Mouse (Mus musculus) limb, embryonic 13.5 days (tissue): Measurements from ENCODE around the gene Cep85l. TPM values are rescaled to one million over a fixed set of nuclear protein-coding genes. Genes with fewer than 3 reads are reported as not detected.

Source experiments
- ATAC-seq: fragments of 200-750 bp; cut with Nextera tagmentation; 2 replicates; pipeline ENCODE4 v1.8.0; 2017; ENCODE audit warnings: low read depth, moderate number of reproducible peaks, moderate TSS enrichment; ENCODE audit not compliant: low FRiP score
- H3K27ac ChIP-seq: fragments of 300-500 bp; sonication (generic); 2 replicates; pipeline ENCODE4 v1.5.1; 2015; ENCODE audit warnings: inconsistent platforms, mild to moderate bottlenecking, moderate library complexity
- H3K27me3 ChIP-seq: fragments of 300-500 bp; sonication (generic); 2 replicates; pipeline ENCODE4 v1.6.1; 2015; ENCODE audit warnings: mild to moderate bottlenecking, inconsistent platforms
- H3K36me3 ChIP-seq: fragments of 300-500 bp; sonication (generic); 2 replicates; pipeline ENCODE4 v1.6.1; 2015; ENCODE audit warnings: inconsistent platforms, mild to moderate bottlenecking, moderate library complexity
- H3K4me1 ChIP-seq: fragments of 300-500 bp; sonication (generic); 2 replicates; pipeline ENCODE4 v1.6.1; 2015; ENCODE audit warnings: inconsistent platforms
- H3K4me2 ChIP-seq: fragments of 300-500 bp; sonication (generic); replicated peaks from 2 replicates; pipeline ENCODE4 v1.6.1; 2015; ENCODE audit warnings: inconsistent platforms, mild to moderate bottlenecking, moderate library complexity
- H3K4me3 ChIP-seq: fragments of 300-500 bp; sonication (generic); 2 replicates; pipeline ENCODE4 v1.5.1; 2015; ENCODE audit warnings: moderate library complexity, mild to moderate bottlenecking, inconsistent platforms
- H3K9ac ChIP-seq: fragments of 300-500 bp; sonication (generic); 2 replicates; pipeline ENCODE4 v1.6.1; 2015; ENCODE audit warnings: mild to moderate bottlenecking, inconsistent platforms
- H3K9me3 ChIP-seq: fragments of 300-500 bp; sonication (generic); 2 replicates; pipeline ENCODE4 v1.6.1; 2016; ENCODE audit warnings: inconsistent platforms
- WGBS: fragments of 180-500 bp; shearing (Covaris S2); methylation state at CpG from one replicate; pipeline ENCODE4 v1.1.7; 2015; 5-methylcytosine and 5-hydroxymethylcytosine counted together
- polyA plus RNA-seq: library from polyadenylated mRNA; unstranded; fragments of >200 nt; fragmentation: Nextera tagmentation; extraction: Ambion mirVana; gene quantifications from 2 replicates; pipeline ENCODE4 v1.2.1, GENCODE M21; 2015

Cep85l gene
- polyA plus RNA-seq, 1 experiment from 2014 or later = 8.5 TPM

DNA sequence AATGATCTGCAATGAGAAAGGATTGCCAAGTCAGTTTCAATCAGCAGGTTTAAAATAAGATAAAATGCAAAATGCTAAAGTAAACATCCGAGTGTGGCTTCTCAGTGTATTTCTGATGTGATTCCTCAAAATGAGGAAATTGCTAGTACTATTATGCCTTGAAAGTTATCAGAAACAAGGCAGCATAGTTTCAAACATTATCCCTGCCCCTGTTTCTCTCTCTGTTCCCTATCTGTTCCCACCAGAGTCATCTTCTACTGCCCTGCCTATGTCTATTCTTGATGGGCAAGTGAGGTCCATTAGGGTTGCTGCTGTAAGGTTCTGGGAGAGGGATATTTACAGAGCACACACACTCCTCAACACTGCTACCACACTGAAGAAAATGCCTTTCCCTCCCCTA, 30.5 kb downstream of the Cep85l start:
- H3K36me3 ChIP-seq = peaks cover 12% of the 10 kb centered on the region
- no peak overlapping the region for H3K27ac ChIP-seq
- no peak overlapping the region for H3K4me3 ChIP-seq
- no peaks in the 10 kb centered on the region for H3K27me3 ChIP-seq
- 97% methylated on average over 1 of the region's 1 CpGs for WGBS
- ATAC-seq = no peak
- H3K4me1 ChIP-seq = peaks cover 15% of the 10 kb centered on the region
- no peak overlapping the region for H3K9ac ChIP-seq
- no peak overlapping the region for H3K4me2 ChIP-seq
- H3K9me3 ChIP-seq = no peaks in the 10 kb centered on the region

DNA sequence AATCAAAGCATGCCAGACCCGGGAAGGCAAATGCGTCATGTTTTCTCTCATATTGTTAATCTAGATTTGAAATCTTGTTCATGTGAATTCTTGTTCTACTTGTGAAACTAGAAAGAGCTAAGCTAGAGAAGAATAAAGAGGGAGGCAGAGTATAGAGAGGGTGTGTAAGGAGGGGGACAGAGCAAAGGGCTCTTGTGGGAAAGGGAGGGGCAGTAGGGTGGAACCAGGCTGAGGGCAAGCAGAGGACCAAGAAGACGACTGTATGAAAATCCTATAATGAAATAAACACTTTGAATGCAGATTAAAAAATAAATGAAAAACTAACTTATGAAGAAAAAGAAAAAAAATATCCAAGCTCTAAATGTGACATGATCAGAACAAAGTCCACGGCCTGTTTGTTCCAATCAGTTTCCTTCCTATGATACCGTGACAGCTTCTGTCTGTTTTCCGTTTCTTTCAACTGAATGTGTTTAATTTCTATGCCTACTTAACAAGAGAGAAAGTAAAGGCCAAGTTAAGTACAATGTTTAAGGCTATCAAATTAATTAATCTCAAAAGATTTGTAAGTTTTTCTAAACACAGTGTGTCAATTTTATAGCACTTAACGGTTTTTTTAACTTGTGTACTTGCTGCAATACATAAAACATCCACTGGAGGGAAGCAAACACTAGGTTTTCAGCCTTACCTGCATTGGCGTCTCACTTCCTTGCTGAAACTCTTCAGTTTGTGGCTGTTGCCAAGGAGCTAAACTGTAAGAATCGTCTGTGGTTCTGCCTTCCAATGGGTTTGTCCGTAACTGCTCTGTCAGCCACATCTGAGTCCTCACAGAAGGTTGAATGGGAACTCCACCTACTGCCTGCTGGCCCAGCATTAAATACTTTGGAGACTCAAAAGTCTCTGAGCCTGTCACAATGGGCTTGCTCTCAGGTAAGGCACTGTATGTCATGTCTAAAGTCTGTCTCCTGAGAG, 31.7 kb downstream of the Cep85l start:
- WGBS = 53% methylated on average over 10 of the region's 10 CpGs
- Histone ChIP-seq H3K9me3 (no peaks in the 10 kb centered on the region), H3K4me2 (no peak overlapping the region), H3K27ac (no peak overlapping the region), H3K4me1 (peaks cover 22% of the 10 kb centered on the region), H3K4me3 (no peak overlapping the region), H3K36me3 (peaks cover 12% of the 10 kb centered on the region), H3K9ac (no peak overlapping the region), H3K27me3 (no peaks in the 10 kb centered on the region)
- no peak for ATAC-seq

DNA sequence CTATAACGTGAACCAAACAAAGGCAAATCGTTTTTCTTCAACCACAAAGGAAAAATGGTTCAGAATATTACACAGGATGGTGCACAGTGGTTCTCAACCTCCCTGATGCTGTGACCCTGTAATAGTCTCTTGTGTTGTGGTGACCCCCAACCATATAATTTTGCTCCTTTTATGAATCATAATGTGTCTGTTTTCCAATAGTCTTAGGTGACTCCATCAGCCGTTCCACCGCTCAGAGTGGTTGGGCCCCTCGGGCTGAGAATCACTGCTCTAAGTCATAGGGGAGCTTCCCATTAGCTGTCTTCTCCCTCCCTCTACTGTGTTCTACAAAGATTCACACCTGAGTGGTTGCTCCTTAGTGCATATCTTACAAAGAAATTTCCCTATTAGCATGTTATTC, 32.8 kb downstream of the Cep85l start:
- H3K36me3 ChIP-seq = peaks cover 12% of the 10 kb centered on the region
- WGBS = 84% methylated on average over 5 of the region's 5 CpGs
- H3K4me2 ChIP-seq = no peak overlapping the region
- H3K27me3 ChIP-seq = no peaks in the 10 kb centered on the region
- no peak overlapping the region for H3K27ac ChIP-seq
- no peak overlapping the region for H3K4me3 ChIP-seq
- no peak overlapping the region for H3K9ac ChIP-seq
- H3K9me3 ChIP-seq = no peaks in the 10 kb centered on the region
- peaks cover 22% of the 10 kb centered on the region for H3K4me1 ChIP-seq
- ATAC-seq = no peak

DNA sequence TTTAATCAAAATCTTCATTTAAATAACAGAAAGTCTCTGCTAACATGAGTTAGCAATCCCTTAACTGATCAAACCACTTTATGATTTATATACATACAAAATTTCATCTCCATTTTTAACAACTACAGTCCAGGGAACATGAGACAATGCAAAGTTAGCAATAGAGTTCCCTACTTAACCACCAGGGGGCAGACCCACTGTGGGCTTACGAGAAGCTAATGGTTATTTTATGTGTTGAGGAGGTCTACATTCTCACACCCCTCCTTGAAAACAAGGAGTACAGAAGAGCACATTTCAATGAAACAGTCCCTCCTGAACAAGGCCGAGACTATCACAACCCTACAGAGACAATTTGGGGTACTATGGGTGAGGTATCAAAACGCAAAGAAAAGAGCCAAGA, 33.2 kb downstream of the Cep85l start:
- no peak overlapping the region for H3K9ac ChIP-seq
- no peak for ATAC-seq
- H3K4me1 ChIP-seq = peaks cover 20% of the 10 kb centered on the region
- no peak overlapping the region for H3K4me3 ChIP-seq
- H3K4me2 ChIP-seq = no peak overlapping the region
- H3K36me3 ChIP-seq = peaks cover 12% of the 10 kb centered on the region
- no peaks in the 10 kb centered on the region for H3K9me3 ChIP-seq
- H3K27ac ChIP-seq = no peak overlapping the region
- WGBS = 51% methylated on average over 3 of the region's 3 CpGs
- H3K27me3 ChIP-seq = no peaks in the 10 kb centered on the region

DNA sequence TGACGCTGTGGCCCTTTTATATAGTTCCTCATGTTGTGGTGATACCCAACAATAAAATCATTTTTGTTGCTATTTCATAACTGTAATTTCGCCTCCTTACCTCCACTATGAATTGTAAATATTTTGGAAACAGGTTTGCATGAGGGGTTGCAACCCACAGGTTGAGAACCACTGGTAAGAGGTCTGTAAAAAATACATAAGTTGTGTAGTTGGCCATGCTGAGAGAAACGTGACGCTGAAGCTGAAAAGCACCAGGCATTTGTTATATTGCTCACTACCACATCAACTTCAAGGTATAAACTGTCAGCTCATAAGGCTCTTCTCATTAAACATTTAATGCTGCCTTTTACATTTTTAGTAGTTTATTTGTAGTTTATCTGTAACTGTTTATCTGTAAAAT, 34.2 kb downstream of the Cep85l start:
- WGBS = 75% methylated on average over 4 of the region's 4 CpGs
- H3K27ac ChIP-seq = no peak overlapping the region
- H3K9me3 ChIP-seq = no peaks in the 10 kb centered on the region
- peaks cover 12% of the 10 kb centered on the region for H3K36me3 ChIP-seq
- no peak overlapping the region for H3K4me3 ChIP-seq
- ATAC-seq = no peak
- no peak overlapping the region for H3K9ac ChIP-seq
- H3K27me3 ChIP-seq = no peaks in the 10 kb centered on the region
- no peak overlapping the region for H3K4me2 ChIP-seq
- peaks cover 13% of the 10 kb centered on the region for H3K4me1 ChIP-seq

DNA sequence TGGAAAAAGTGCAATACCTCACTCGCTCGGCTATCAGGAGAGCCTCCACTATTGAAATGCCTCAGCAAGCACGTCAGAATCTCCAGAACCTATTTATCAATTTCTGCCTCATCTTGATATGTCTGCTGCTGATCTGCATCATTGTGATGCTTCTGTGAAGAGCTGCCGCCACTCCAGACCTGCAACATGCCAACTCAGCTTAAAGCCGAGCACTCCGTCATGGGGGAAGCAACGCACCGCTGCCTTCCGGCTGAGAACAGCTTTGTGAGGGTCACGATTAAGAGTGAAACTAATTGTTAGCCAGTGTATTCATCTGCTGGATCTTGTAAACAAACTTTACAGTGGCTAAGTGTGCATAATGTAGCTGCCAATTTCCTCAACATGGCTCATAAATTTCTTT, 35.9 kb downstream of the Cep85l start:
- Histone ChIP-seq H3K4me2 (no peak overlapping the region), H3K27me3 (no peaks in the 10 kb centered on the region), H3K9me3 (no peaks in the 10 kb centered on the region), H3K36me3 (peaks cover 5% of the 10 kb centered on the region; the same call in 1 of the 2 replicates), H3K9ac (no peak overlapping the region), H3K27ac (no peak overlapping the region), H3K4me3 (no peak overlapping the region), H3K4me1 (peaks cover 7% of the 10 kb centered on the region)
- ATAC-seq = no peak
- WGBS = 79% methylated on average over 10 of the region's 10 CpGs

DNA sequence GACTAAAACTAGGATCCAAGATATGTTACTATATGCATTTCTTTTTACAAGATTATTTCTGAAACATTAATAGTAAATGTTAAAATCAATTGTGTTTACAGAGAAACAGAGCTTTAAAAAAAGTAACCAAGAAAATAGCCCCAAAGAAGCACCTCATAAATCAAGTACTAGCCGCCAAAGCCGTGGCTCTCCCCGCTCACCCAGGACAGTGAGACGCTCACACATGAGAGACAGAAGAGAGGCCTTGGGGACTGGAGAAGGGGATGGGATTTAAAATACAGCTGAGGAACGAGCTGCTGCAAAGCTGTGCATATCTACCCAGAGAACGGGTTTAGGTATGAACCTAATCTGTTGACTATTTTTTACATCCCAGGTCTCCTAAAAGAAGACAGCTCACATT, 36.4 kb downstream of the Cep85l start:
- Histone ChIP-seq H3K27me3 (no peaks in the 10 kb centered on the region), H3K4me1 (peaks cover 7% of the 10 kb centered on the region; the same call in 1 of the 2 replicates), H3K27ac (no peak overlapping the region), H3K4me3 (no peak overlapping the region), H3K9me3 (no peaks in the 10 kb centered on the region), H3K36me3 (peaks cover 4% of the 10 kb centered on the region; the same call in 1 of the 2 replicates), H3K4me2 (no peak overlapping the region), H3K9ac (no peak overlapping the region)
- WGBS = 43% methylated on average over 6 of the region's 6 CpGs
- ATAC-seq = no peak

DNA sequence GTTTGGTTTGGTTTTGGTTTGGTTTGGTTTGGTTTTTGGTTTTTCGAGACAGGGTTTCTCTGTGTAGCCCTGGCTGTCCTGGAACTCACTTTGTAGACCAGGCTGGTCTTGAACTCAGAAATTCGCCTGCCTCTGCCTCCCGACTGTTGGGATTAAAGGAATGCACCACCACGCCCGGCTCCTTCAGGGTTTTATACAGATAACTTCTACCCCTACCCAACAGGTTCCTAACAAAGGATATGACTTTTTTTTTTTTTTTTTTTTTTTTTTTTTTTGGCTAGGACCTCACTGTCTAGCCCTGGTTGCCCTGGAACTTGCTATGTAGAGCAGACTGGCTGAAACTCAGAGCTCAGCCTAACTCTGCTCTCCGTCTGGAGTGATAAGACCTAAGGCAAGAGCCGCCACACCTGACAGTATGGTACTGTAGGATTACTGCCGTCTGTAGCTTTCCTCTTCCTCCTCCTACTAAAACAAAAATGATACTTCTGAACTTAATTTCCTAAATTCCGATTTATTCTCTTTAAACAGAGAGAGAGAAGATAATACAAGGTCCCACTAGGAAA, 37.5 kb downstream of the Cep85l start:
- ATAC-seq = no peak
- WGBS = 88% methylated on average over 9 of the region's 9 CpGs

DNA sequence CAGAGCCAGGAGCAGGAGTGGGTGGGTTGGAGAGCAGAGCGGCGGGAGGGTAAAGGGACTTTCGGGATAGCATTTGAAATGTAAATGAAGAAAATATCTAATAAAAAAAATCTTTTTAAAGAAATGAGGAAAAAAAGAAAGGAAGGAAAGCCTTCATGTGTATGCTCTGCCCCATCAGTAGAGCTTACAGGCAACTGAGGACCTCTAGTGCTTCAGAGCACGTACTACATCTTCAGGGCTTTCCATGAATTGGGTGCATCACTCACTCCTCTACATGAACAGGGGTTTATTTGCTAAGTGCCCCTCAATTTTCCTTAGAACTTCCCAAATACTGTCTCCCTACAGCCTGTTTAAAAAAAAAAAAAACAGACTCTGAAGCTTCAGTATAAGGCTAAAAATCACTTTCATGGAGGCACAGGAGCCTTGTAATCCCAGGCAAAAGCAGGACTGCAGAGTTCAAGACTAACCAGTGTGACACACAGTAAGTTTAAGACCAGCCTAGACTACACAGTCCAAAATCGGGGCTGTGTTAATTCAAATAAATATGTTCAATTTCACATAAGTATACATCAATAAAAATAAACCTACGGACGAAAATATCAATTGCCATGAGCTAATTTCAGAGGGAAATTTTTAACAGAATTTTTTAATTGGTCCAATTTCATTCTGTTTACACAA, 38.3 kb downstream of the Cep85l start:
- no peak overlapping the region for H3K4me2 ChIP-seq
- H3K9me3 ChIP-seq = no peaks in the 10 kb centered on the region
- no peaks in the 10 kb centered on the region for H3K36me3 ChIP-seq
- no peak overlapping the region for H3K9ac ChIP-seq
- 72% methylated on average over 7 of the region's 7 CpGs for WGBS
- H3K4me1 ChIP-seq = peaks cover 10% of the 10 kb centered on the region; the same call in 1 of the 2 replicates
- no peaks in the 10 kb centered on the region for H3K27me3 ChIP-seq
- ATAC-seq = no peak
- H3K27ac ChIP-seq = no peak overlapping the region
- no peak overlapping the region for H3K4me3 ChIP-seq

More for the DNA sequence above, 37.5 kb downstream of the Cep85l start:
- Histone ChIP-seq H3K4me2 (no peak overlapping the region), H3K4me1 (peaks cover 7% of the 10 kb centered on the region; the same call in 1 of the 2 replicates), H3K4me3 (no peak overlapping the region), H3K27ac (no peak overlapping the region), H3K27me3 (no peaks in the 10 kb centered on the region), H3K36me3 (no peaks in the 10 kb centered on the region), H3K9ac (no peak overlapping the region), H3K9me3 (no peaks in the 10 kb centered on the region)

DNA sequence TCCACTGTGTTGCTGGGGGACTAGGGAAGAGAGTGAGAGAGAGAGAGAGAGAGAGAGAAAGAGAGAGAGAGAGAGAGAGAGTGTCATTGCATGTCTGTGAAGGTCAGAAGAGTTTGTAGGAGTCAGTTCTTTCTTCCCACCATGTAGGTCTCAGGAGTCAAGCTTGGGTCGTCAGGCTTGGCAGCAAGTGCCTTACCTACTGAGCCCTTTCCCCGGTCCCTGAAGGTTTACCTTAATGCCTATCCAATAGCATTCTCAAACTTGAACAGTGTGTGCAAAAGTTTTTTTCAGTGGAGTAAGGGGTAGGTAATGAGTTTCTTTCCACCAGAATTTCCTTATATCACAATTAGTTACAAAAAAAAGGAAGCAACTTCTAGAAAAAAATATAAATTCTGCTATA, 40.7 kb downstream of the Cep85l start:
- H3K36me3 ChIP-seq = no peaks in the 10 kb centered on the region
- no peak for ATAC-seq
- no peak overlapping the region for H3K27ac ChIP-seq
- H3K27me3 ChIP-seq = no peaks in the 10 kb centered on the region
- H3K9me3 ChIP-seq = no peaks in the 10 kb centered on the region
- no peak overlapping the region for H3K9ac ChIP-seq
- no peak overlapping the region for H3K4me3 ChIP-seq
- no peak overlapping the region for H3K4me2 ChIP-seq
- 75% methylated on average over 2 of the region's 2 CpGs for WGBS
- peaks cover 10% of the 10 kb centered on the region; the same call in 1 of the 2 replicates for H3K4me1 ChIP-seq

DNA sequence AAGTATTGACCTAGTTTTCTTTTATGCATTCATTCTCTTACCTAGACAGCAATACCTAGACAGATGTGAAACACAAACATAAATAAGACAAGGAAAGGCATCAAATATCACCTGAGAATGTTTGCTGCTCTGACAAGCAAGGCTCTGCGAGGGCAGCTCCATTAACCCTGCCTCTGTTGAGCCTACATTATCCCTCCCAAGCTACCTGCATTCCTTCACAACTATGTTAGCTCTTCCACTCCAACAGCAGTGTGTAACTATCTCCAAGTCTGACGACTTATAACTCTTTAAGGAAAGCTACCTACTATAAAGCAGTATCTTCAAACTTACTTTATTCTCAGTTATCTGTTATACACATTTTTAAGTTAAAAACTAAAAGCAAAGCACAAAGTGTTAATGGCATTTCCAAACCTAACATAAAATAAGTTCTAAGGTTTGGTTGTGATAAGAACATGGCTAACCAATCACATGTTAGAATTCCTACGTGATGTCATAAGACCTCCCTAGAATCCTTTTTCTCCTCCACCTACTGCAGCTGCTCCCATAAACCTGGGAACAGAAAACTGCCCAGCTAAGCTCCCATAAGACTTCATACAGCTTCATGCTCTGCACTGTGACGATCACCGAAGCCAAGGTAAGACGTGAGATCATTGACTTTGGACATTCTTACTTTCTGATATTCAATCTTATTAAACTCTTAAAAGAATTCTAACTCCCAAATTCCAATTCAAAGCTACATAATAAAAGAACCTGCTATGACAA, 42.4 kb downstream of the Cep85l start, which contains the start of gene Pln:
Pln (plus strand) TSS at position 506 of the 762 bp plus-strand sequence.
- H3K36me3 ChIP-seq = no peaks in the 10 kb centered on the region
- no peak for ATAC-seq
- H3K9ac ChIP-seq = no peak within 1 kb of the TSS
- H3K27me3 ChIP-seq = no peaks in the 10 kb centered on the region
- H3K27ac ChIP-seq = no peak within 1 kb of the TSS
- no peaks in the 10 kb centered on the region for H3K9me3 ChIP-seq
- no peak within 1 kb of the TSS for H3K4me2 ChIP-seq
- no peak within 1 kb of the TSS for H3K4me3 ChIP-seq
- H3K4me1 ChIP-seq = 0 out of 2 replicates have a peak, but pooled peaks cover 3% of the 10 kb centered on the region
- 59% methylated on average over 6 of the region's 6 CpGs for WGBS
